Mouse (Mus musculus): ENCODE data around the gene Ttc6.

GRCm38 (mm10) chr12:57563909-57564308 lies at the start of gene Ttc6:
- TF ChIP-seq CTCF (IDR thresholded peaks at IDR 0.05; ENCODE audit: low read depth, low read length), result no peak
- no peak for TF ChIP-seq POLR2AphosphoS5 (IDR thresholded peaks at IDR 0.05; ENCODE audit: insufficient replicate concordance, low read depth, low read length)
- TF ChIP-seq GATA2 (IDR thresholded peaks at IDR 0.05; ENCODE audit: borderline replicate concordance, low read depth, low read length), result no peak
- no peak for TF ChIP-seq GATA1 (IDR thresholded peaks at IDR 0.05; ENCODE audit: borderline replicate concordance, low read length)

Measured in G1E (cell line).